Mouse (Mus musculus) liver, embryonic 12.5 days (tissue): ENCODE results near the gene Zbtb3. TPM values are rescaled to one million over a fixed set of nuclear protein-coding genes. Genes with fewer than 3 reads are reported as not detected.

Experiments used
- ATAC-seq: fragments of 200-750 bp; cut with Nextera tagmentation; 2 replicates; pipeline ENCODE4 v1.8.0; 2017; ENCODE audit warnings: moderate number of reproducible peaks, mild to moderate bottlenecking, moderate library complexity
- H3K27ac ChIP-seq: fragments of 300-500 bp; sonication (generic); 2 replicates; pipeline ENCODE4 v1.5.1; 2016; ENCODE audit warnings: mild to moderate bottlenecking
- H3K27me3 ChIP-seq: fragments of 300-500 bp; sonication (generic); replicated peaks from 2 replicates; pipeline ENCODE4 v1.6.1; 2016; ENCODE audit warnings: mild to moderate bottlenecking, moderate library complexity
- H3K36me3 ChIP-seq: fragments of 300-500 bp; sonication (generic); 2 replicates; pipeline ENCODE4 v1.6.1; 2016; ENCODE audit warnings: mild to moderate bottlenecking, moderate library complexity
- H3K4me1 ChIP-seq: fragments of 300-500 bp; sonication (generic); 2 replicates; pipeline ENCODE4 v1.6.1; 2016
- H3K4me2 ChIP-seq: fragments of 300-500 bp; sonication (generic); 2 replicates; pipeline ENCODE4 v1.6.1; 2016; ENCODE audit warnings: mild to moderate bottlenecking, moderate library complexity
- H3K4me3 ChIP-seq: fragments of 300-500 bp; sonication (generic); 2 replicates; pipeline ENCODE4 v1.5.1; 2016; ENCODE audit warnings: mild to moderate bottlenecking, moderate library complexity
- H3K9ac ChIP-seq: fragments of 300-500 bp; sonication (generic); 2 replicates; pipeline ENCODE4 v1.6.1; 2016; ENCODE audit warnings: mild to moderate bottlenecking, moderate library complexity
- H3K9me3 ChIP-seq: fragments of 300-500 bp; sonication (generic); replicated peaks from 2 replicates; pipeline ENCODE4 v1.6.1; 2016; ENCODE audit warnings: mild to moderate bottlenecking, moderate library complexity
- WGBS: fragments of 180-500 bp; shearing (Covaris S2); methylation state at CpG from one replicate; pipeline ENCODE4 v1.1.7; 2016; ENCODE audit not compliant: insufficient replicate concordance; 5-methylcytosine and 5-hydroxymethylcytosine counted together
- polyA plus RNA-seq: library from polyadenylated mRNA; unstranded; fragments of >200 nt; fragmentation: Nextera tagmentation; extraction: Ambion mirVana; gene quantifications from 2 replicates; pipeline ENCODE4 v1.2.1, GENCODE M21; 2016

The Zbtb3 gene
- 2.3 and 2.8 TPM in 2 replicates for polyA plus RNA-seq

DNA sequence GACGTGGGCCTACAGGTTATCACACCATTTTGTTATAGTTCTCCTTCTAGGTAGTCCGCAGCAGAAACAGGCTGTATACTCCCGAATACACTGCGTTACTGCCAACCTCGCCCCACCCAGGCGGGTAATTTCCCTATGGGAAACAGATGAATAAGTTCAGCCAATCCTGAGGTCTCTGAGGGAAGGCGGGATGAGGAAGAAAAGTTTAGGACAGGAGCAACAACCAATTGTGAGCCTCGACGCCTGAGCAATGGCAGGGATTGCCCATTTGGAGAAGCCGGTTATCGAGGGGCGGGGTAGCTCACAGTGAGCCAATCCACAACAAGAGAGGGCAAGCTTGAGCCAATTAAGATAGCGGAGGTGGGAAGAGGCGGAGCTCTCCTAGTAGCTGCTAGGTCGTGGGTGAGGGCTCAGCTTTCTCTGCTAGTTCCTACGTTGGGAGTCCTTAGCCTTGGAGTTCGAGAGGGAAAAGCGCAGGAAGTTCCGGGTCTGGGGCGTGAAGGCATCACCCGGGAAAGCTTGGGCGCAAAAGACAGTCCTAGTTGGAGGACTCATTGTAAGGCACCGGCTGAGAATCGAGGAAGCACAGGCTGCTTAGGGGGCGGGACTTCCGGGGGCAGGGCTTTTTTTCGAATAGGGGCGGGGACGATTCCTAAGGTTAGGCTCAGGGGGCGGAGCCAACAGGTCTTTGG is at the start of gene Zbtb3:
Gene Zbtb3, plus strand, starts transcription at position 426 of the 692 bp plus-strand sequence.
- ATAC-seq: peak; percentile 96
- Histone ChIP-seq H3K4me2 (peak within 1 kb of the TSS; percentile 81), H3K9ac (peak within 1 kb of the TSS; percentile 68), H3K36me3 (peaks cover 24% of the 10 kb centered on the region), H3K27ac (peak within 1 kb of the TSS; percentile 83), H3K4me1 (peaks cover 41% of the 10 kb centered on the region), H3K9me3 (no peaks in the 10 kb centered on the region), H3K27me3 (no peaks in the 10 kb centered on the region), H3K4me3 (peak within 1 kb of the TSS; percentile 67)
- under 1% methylated on average over 30 of the region's 30 CpGs for WGBS

DNA sequence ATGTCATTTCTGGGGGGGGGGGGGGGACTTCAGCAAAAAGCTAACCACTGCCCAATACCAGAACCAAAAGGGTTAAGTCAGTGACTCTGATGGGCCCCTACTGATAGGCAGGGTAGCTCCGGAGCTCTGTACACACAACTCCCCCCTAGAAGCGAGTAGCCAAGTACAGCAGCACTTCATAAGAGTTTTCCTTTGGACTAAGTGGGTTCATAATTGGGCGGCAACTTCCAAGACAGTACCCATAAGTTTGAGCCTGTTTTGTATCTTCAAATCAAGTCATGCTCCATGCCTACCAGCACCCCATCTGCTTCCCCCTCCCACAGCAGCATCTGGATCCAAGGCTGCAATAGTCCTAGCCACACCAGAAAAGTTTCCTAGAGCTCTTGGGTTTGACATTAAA is 46.7 kb upstream of the Zbtb3 start:
- no peaks in the 10 kb centered on the region for H3K27me3 ChIP-seq
- peaks cover 43% of the 10 kb centered on the region for H3K4me1 ChIP-seq
- WGBS: 27% methylated on average over 3 of the region's 3 CpGs
- ATAC-seq: no peak
- peak overlapping the region; percentile 81 for H3K4me2 ChIP-seq
- H3K36me3 ChIP-seq: peaks cover 54% of the 10 kb centered on the region
- H3K9me3 ChIP-seq: no peaks in the 10 kb centered on the region
- H3K27ac ChIP-seq: peak overlapping the region; percentile 96
- H3K4me3 ChIP-seq: peak overlapping the region; percentile 95
- peak overlapping the region; percentile 98 for H3K9ac ChIP-seq

DNA sequence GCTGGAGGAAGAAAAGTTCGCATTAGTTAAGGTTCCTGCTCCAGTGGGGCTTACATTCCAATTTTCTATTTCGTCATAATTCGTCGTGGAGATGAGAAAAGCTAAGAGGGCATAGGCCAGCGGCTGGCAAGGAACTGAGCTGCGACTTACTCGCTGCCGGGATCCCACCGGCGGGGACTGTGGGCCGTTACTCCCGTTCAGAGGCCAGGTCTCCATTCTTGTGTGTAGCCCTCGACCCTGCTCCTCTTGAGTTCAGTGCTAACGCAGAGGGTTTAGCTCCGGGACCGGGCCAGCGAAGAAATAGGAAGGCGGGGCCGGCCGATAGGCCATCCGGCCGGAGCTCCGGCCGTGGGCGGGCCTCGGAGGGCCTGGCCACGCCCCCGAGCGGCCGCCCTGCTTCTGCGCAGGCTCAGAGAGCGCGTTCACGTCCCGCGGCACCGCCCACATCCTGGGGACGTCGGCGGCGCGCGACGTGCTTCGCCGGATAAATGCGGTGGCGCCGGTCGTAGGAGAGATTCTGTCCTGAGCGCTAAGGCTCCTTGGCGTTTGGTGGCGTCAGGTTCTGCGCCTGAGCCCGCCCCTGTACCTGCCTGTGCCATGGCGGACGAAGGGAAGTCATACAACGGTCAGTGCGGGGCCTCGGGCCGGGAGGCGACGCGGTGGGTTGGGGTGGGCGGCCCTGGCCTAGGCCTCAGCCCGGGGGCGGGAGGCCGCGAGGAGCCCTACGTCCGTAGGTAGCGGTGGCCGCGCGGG is 45.5 kb upstream of the Zbtb3 start, which contains the start of gene Nxf1:
Gene Nxf1, plus strand, starts transcription at position 439 of the 753 bp plus-strand sequence.
- Histone ChIP-seq H3K9ac (peak within 1 kb of the TSS; percentile 98), H3K4me3 (peak within 1 kb of the TSS; percentile 95), H3K36me3 (peaks cover 52% of the 10 kb centered on the region), H3K4me1 (peaks cover 43% of the 10 kb centered on the region), H3K27me3 (no peaks in the 10 kb centered on the region), H3K4me2 (peak within 1 kb of the TSS; percentile 81), H3K27ac (peak within 1 kb of the TSS; percentile 96), H3K9me3 (no peaks in the 10 kb centered on the region)
- under 1% methylated on average over 75 of the region's 75 CpGs for WGBS
- ATAC-seq: peak; percentile 92

DNA sequence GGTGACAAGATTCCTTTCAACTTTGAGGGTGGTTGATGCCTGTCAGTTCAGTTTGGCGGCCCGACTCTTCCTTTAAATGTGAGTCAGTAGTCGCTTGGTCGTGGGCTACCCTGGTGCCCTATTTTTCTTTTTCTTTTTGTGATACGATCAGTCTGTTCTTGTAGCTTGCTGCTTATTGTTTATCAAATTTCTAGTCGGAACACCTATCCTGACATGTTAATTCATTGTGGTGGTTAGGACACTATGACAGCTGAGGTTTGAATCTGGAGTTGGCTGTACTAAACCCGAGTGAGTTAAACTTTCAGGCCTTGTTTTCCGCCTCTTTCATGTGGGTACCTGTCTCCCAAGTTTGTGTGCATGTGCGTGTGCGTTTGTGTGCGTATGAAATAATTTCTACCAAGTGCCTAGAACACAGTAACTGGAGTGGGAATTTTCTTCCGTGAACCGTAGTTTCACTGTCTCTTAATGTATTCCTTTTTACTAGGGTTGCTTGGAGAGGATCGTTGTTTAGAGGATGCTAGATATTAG is 44.8 kb upstream of the Zbtb3 start:
- ATAC-seq: no peak
- 3% methylated on average over 14 of the region's 14 CpGs for WGBS
- peaks cover 52% of the 10 kb centered on the region for H3K36me3 ChIP-seq

DNA sequence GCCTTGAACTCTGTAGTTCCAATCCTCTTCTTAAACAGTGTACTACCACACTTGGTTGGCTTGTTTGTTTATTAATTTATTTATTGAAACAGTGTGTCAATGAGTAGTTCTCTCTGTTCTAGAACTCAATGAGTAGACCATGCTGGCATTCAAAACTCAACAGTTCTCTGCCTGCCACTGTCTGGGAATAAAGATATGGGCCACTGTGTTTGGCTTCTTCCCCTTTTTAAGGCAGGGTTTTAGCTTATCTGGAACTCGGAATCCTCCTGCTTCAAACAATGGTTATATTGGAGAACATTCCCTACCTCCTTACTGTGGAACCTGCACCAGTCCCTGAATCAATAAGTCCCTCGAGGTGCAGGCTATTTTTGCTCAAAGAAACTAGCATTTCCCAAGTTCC is 43.5 kb upstream of the Zbtb3 start:
- H3K36me3 ChIP-seq: peaks cover 52% of the 10 kb centered on the region
- no peak for ATAC-seq
- peak overlapping the region; percentile 61 for H3K27ac ChIP-seq
- H3K27me3 ChIP-seq: no peaks in the 10 kb centered on the region
- H3K9ac ChIP-seq: peak overlapping the region; percentile 98
- H3K4me1 ChIP-seq: peaks cover 43% of the 10 kb centered on the region
- peak overlapping the region; percentile 81 for H3K4me2 ChIP-seq
- 24% methylated on average over 2 of the region's 2 CpGs for WGBS
- peak overlapping the region; percentile 95 for H3K4me3 ChIP-seq
- no peaks in the 10 kb centered on the region for H3K9me3 ChIP-seq

More for the DNA sequence above, 44.8 kb upstream of the Zbtb3 start:
- peak overlapping the region; percentile 96 for H3K27ac ChIP-seq
- peak overlapping the region; percentile 98 for H3K9ac ChIP-seq
- H3K4me3 ChIP-seq: peak overlapping the region; percentile 95
- H3K4me1 ChIP-seq: peaks cover 43% of the 10 kb centered on the region
- H3K27me3 ChIP-seq: no peaks in the 10 kb centered on the region
- H3K4me2 ChIP-seq: peak overlapping the region; percentile 81
- no peaks in the 10 kb centered on the region for H3K9me3 ChIP-seq

DNA sequence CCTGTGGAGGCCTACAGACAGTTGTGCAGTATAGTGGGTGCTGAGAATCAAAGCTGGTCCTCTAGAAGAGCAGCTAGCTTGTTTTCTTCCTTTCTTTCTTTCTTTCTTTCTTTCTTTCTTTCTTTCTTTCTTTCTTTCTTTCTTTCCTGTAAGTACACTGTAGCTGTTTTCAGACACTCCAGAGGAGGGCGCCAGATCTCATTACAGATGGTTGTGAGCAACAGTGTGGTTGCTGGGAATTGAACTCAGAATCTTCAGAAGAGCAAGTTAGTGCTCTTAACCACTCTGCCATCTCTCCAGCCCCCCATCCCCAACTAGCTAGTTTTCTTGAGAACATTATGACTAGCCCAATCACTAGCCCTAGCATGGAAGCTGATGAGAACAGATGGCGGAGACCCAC is 41.6 kb upstream of the Zbtb3 start:
- Histone ChIP-seq H3K9me3 (peaks cover 7% of the 10 kb centered on the region), H3K36me3 (peaks cover 54% of the 10 kb centered on the region), H3K27ac (no peak overlapping the region), H3K4me3 (no peak overlapping the region), H3K4me2 (no peak overlapping the region), H3K9ac (no peak overlapping the region), H3K4me1 (peaks cover 32% of the 10 kb centered on the region), H3K27me3 (no peaks in the 10 kb centered on the region)
- ATAC-seq: no peak
- 81% methylated on average over 2 of the region's 2 CpGs for WGBS

DNA sequence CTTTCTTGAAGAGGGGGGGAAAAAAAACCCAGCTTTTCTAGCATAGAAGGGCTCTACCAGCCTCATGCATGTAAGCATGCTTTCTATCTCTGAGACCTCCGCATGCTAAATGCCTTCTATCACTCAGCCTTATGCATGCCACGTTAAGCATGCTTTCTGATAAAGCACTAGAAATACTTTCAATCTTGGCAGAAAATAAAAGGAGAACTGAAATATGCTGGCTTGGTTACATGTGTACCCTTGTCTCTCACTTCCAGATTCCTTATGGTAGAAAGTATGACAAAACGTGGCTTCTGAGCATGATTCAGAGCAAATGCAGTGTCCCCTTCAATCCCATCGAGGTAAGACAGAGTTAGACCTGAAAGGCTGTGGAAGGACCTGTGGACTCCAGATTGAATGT is 39.1 kb upstream of the Zbtb3 start:
- H3K4me3 ChIP-seq: no peak overlapping the region
- peaks cover 77% of the 10 kb centered on the region for H3K36me3 ChIP-seq
- H3K9ac ChIP-seq: no peak overlapping the region
- 81% methylated on average over 4 of the region's 4 CpGs for WGBS
- peaks cover 18% of the 10 kb centered on the region for H3K4me1 ChIP-seq
- no peak for ATAC-seq
- H3K27me3 ChIP-seq: no peaks in the 10 kb centered on the region
- H3K9me3 ChIP-seq: peaks cover 7% of the 10 kb centered on the region
- no peak overlapping the region for H3K4me2 ChIP-seq
- H3K27ac ChIP-seq: no peak overlapping the region

DNA sequence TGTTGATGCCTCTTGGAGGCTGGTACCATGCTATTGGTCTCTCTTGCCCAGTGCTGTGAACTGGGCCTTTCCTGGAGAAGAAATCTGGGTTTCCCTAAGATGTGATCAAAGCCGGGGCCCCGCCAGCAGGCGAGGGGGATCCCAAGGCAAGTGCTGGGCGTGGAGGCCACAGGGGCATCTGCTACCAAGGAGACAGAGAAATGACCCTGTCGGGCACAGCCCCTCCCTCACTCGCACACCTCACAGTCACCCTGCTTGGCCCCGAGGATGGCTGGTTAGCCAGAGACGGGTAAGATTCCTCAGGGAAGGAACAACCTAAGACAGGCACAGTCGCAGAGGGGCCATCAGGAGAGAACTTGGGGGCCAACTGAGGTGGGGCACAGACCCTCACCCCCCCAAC is 36.8 kb upstream of the Zbtb3 start:
- no peaks in the 10 kb centered on the region for H3K27me3 ChIP-seq
- peaks cover 96% of the 10 kb centered on the region for H3K36me3 ChIP-seq
- H3K9ac ChIP-seq: no peak overlapping the region
- no peak overlapping the region for H3K4me3 ChIP-seq
- H3K4me2 ChIP-seq: no peak overlapping the region
- ATAC-seq: no peak
- H3K9me3 ChIP-seq: peaks cover 7% of the 10 kb centered on the region
- H3K27ac ChIP-seq: no peak overlapping the region
- peaks cover 7% of the 10 kb centered on the region for H3K4me1 ChIP-seq
- WGBS: 90% methylated on average over 9 of the region's 9 CpGs

DNA sequence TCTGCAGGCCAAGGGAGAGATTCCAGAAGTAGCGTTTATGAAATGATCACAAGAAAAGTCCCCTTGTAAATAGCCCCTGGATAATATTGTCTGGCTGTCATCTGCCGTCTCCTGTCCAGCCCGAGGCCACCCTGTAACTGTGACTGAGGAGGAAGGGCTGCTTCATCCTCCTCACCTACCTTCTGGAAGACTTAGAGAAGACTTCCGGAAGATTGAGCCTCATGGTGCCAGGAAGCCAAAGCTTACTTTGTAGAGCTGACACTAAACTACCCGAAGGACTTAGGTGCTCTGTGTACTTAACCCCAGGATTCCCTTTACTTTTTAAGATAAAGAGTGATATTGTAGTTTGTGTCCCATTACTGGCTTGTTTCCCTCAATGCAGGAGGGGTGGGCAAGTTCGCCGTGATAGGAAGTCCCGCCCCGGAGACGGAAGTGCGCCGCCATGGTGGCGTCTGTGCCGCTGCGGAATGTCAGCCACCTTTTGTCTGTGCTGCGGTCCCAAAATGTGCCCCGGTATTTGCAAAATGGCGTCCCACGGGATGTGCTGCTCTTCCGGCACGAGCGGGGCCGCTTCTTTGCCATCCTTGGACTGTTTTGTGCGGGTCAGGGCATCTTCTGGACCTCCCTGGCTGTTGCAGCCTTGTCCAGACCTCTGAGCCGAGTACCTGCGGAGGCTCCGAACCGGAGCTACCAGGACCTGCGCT is 31.6 kb upstream of the Zbtb3 start, which contains the start of gene Tmem223:
Gene Tmem223, plus strand, starts transcription at position 430 of the 704 bp plus-strand sequence.
- H3K4me2 ChIP-seq: peak within 1 kb of the TSS; percentile 99
- peak within 1 kb of the TSS; percentile 80 for H3K9ac ChIP-seq
- H3K27ac ChIP-seq: peak within 1 kb of the TSS; percentile 87
- peaks cover 75% of the 10 kb centered on the region for H3K36me3 ChIP-seq
- 9% methylated on average over 29 of the region's 29 CpGs for WGBS
- no peaks in the 10 kb centered on the region for H3K9me3 ChIP-seq
- ATAC-seq: peak; percentile 32; the same call in 1 of the 2 replicates
- H3K4me1 ChIP-seq: peaks cover 41% of the 10 kb centered on the region
- H3K4me3 ChIP-seq: peak within 1 kb of the TSS; percentile 76
- H3K27me3 ChIP-seq: no peaks in the 10 kb centered on the region

DNA sequence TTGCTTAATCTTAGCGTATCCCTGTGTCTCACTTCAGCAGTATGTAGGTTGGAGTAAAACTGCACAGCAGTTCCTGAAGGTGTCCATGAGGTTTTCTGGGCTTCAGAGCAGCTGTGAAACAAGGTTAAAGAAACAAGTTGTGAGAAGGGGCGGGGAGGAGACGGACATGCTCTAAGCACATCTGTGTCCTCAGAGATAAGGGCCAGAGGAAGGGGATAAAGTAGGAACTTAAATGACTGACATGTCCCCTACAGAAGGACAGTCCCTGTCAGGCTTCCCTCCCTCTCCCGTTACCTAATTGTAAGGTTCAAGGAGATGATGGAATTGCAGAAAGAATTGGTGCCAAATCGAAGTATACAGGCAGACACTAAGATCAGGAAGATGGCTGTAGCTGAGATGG is 29.4 kb upstream of the Zbtb3 start:
- ATAC-seq: peak; percentile 72
- WGBS: 19% methylated on average over 5 of the region's 5 CpGs
- H3K36me3 ChIP-seq: peaks cover 58% of the 10 kb centered on the region
- H3K9me3 ChIP-seq: no peaks in the 10 kb centered on the region
- H3K4me1 ChIP-seq: peaks cover 53% of the 10 kb centered on the region
- H3K4me3 ChIP-seq: peak overlapping the region; percentile 74
- H3K4me2 ChIP-seq: peak overlapping the region; percentile 99
- H3K27ac ChIP-seq: peak overlapping the region; percentile 99
- H3K9ac ChIP-seq: peak overlapping the region; percentile 96
- H3K27me3 ChIP-seq: no peaks in the 10 kb centered on the region

DNA sequence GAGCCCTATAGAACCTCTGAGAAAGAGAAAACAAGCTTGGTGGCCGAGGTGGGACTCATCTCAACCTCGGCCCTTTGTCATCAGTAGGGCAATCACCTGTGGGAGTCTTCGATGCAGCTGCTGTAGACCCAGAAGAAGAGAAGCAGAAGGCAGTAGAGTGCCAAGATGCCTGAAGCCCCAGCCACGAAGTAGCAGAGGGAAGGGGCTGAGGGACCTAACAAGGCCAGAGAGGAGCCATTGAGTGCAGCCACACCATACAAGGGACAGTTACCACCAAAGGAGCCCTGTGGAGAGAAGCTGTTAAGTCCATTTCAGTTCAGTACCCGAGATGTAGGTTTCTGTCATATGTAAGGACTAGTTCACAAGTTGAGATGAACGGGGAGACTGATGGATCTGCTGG is 28.9 kb upstream of the Zbtb3 start:
- Histone ChIP-seq H3K9ac (peak overlapping the region; percentile 96), H3K27me3 (no peaks in the 10 kb centered on the region), H3K4me2 (peak overlapping the region; percentile 99), H3K36me3 (peaks cover 58% of the 10 kb centered on the region), H3K4me3 (peak overlapping the region; percentile 74), H3K4me1 (peaks cover 53% of the 10 kb centered on the region), H3K9me3 (no peaks in the 10 kb centered on the region), H3K27ac (peak overlapping the region; percentile 99)
- ATAC-seq: 0 out of 2 replicates have a peak, but pooled peaks have one; percentile 9
- WGBS: 21% methylated on average over 6 of the region's 6 CpGs
